Mouse (Mus musculus) kidney, postnatal 10 days (tissue): ENCODE results near the gene Nptx1.
A peak's percentile ranks its signal among the peaks of the same experiment; 100 is the strongest.

Experiments used
- DNase-seq: peaks from one replicate; pipeline ENCODE4 v3.0.0; 2021; ENCODE audit warnings: mixed read lengths

The Nptx1 gene

GRCm38 (mm10) chr11:119522779-119523178 is 24.8 kb downstream of the Nptx1 start:
- peak; percentile 52 for DNase-seq

GRCm38 (mm10) chr11:119521920-119522710 is 25.4 kb downstream of the Nptx1 start:
- DNase-seq = no peak

- no peak for DNase-seq
These were observed 26.9 kb downstream of the Nptx1 start for GRCm38 (mm10) chr11:119520713-119521063.

GRCm38 (mm10) chr11:119520005-119520712 is 27.4 kb downstream of the Nptx1 start:
- DNase-seq = no peak

- no peak for DNase-seq
These were observed 28.2 kb downstream of the Nptx1 start for GRCm38 (mm10) chr11:119519387-119519786.

GRCm38 (mm10) chr11:119516677-119517361 is 30.7 kb downstream of the Nptx1 start:
- DNase-seq = no peak

GRCm38 (mm10) chr11:119515823-119516676 is 31.5 kb downstream of the Nptx1 start:
- no peak for DNase-seq

GRCm38 (mm10) chr11:119514967-119515636 is 32.5 kb downstream of the Nptx1 start:
- DNase-seq = no peak

- DNase-seq = no peak
These were observed 33.3 kb downstream of the Nptx1 start for GRCm38 (mm10) chr11:119514108-119514860.

- no peak for DNase-seq
These were observed 34.4 kb downstream of the Nptx1 start for GRCm38 (mm10) chr11:119513038-119513659.

- DNase-seq = no peak
These were observed 38.3 kb downstream of the Nptx1 start for GRCm38 (mm10) chr11:119509165-119509776.

- DNase-seq = no peak
These were observed 39.8 kb downstream of the Nptx1 start for GRCm38 (mm10) chr11:119507772-119508171.

- DNase-seq = no peak
These were observed 41.2 kb downstream of the Nptx1 start for GRCm38 (mm10) chr11:119506386-119506785.

- peak; percentile 82 for DNase-seq
These were observed 43.9 kb downstream of the Nptx1 start for GRCm38 (mm10) chr11:119503675-119504074.

- no peak for DNase-seq
These were observed 47.5 kb downstream of the Nptx1 start for GRCm38 (mm10) chr11:119500011-119500410.

GRCm38 (mm10) chr11:119499297-119499696 is 48.3 kb downstream of the Nptx1 start:
- no peak for DNase-seq

- no peak for DNase-seq
These were observed 50.1 kb downstream of the Nptx1 start for GRCm38 (mm10) chr11:119497451-119497850.

- no peak for DNase-seq
These were observed 51.4 kb downstream of the Nptx1 start for GRCm38 (mm10) chr11:119496147-119496546.

GRCm38 (mm10) chr11:119493516-119493915 is 54.0 kb downstream of the Nptx1 start:
- DNase-seq = no peak

GRCm38 (mm10) chr11:119492830-119493229 is 54.7 kb downstream of the Nptx1 start:
- DNase-seq = no peak
